In genomic region chr5:16293825-16294224, GRCm38 (mm10) we compare ENCODE assay signal across 15 mouse cellular contexts.
"Had no signal": no experiment of that assay in that cellular context is flagged by ENCODE, and none has a peak within 500 bp of the region (broad histone marks: within the 10 kb centered on the region; RNA-seq: fewer than 3 reads in every experiment).

No protein-coding gene starts in this region.

- ATAC-seq: liver, embryonic 12.5 days; midbrain, embryonic 16.5 days had no signal

- H3K9me3 ChIP-seq: limb, embryonic 10.5 days; limb, embryonic 13.5 days; liver, embryonic 12.5 days; liver, embryonic 15.5 days; lung, embryonic 15.5 days; neural tube, embryonic 13.5 days had no signal

- H3K36me3 ChIP-seq: limb, embryonic 13.5 days; liver, embryonic 12.5 days; liver, embryonic 15.5 days; lung, embryonic 15.5 days; neural tube, embryonic 13.5 days had no signal

- H3K4me3 ChIP-seq: layer of hippocampus, adult 2 months; limb, embryonic 10.5 days; limb, embryonic 13.5 days; liver, embryonic 12.5 days; liver, embryonic 15.5 days; lung, embryonic 15.5 days; myocyte; neural tube, embryonic 13.5 days had no signal

- H3K4me2 ChIP-seq: limb, embryonic 13.5 days; liver, embryonic 12.5 days; liver, embryonic 15.5 days; lung, embryonic 15.5 days; midbrain, embryonic 11.5 days; neural tube, embryonic 13.5 days had no signal

- H3K9ac ChIP-seq: limb, embryonic 13.5 days; liver, embryonic 12.5 days; liver, embryonic 15.5 days; lung, embryonic 15.5 days; neural tube, embryonic 13.5 days had no signal

- H3K27me3 ChIP-seq: limb, embryonic 13.5 days; liver, embryonic 12.5 days; liver, embryonic 15.5 days; lung, embryonic 15.5 days; neural tube, embryonic 13.5 days had no signal

- DNase-seq: layer of hippocampus, adult 9-11 months; liver; thymus, adult 18-20 months; thymus, postnatal 36 days had no signal

- H3K27ac ChIP-seq: kidney, postnatal 0 days; layer of hippocampus, adult 2 months; limb, embryonic 10.5 days; limb, embryonic 13.5 days; liver, embryonic 12.5 days; liver, embryonic 15.5 days; lung, embryonic 15.5 days; neural tube, embryonic 13.5 days had no signal

- H3K4me1 ChIP-seq: limb, embryonic 10.5 days; limb, embryonic 13.5 days; liver, embryonic 12.5 days; liver, embryonic 15.5 days; lung, embryonic 15.5 days had no signal
